Mouse (Mus musculus) small intestine, adult 2 months (tissue): ENCODE results near the gene Zfp719.

Experiments used
- CTCF ChIP-seq: fragments of 200-500 bp; IDR thresholded peaks from 2 replicates; pipeline ENCODE4 v1.5.1; 2012; ENCODE audit warnings: low read depth, mild to moderate bottlenecking, control low read depth, inconsistent platforms, low read length, moderate library complexity, mixed read lengths; ENCODE audit not compliant: insufficient replicate concordance, insufficient read length; ENCODE audit errors: extremely low read depth
- POLR2A ChIP-seq: fragments of 200-500 bp; IDR thresholded peaks from 2 replicates; pipeline ENCODE4 v1.6.1; 2012; ENCODE audit warnings: low read depth, mild to moderate bottlenecking, control low read depth, inconsistent platforms, low read length, moderate library complexity

DNA sequence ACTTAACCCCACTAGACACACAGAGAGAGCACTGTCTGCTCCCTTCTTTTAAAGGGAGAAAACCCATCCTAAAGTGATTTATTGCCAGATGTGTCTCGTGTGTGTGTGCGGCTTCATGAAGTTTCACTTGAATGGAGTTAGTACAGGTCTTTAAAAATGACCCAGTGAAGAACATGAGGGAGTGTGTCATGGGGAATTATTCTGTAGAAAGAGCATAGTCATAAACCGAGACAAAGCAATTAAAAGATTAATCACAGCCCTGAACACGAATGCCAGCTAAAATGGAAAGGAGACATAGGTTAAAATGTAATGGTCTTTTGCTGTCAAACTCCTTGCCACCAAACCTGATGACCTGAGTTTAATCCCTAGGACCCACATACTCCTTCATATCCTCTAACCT lies 54.5 kb downstream of the Zfp719 start:
- no peak for TF ChIP-seq CTCF
- TF ChIP-seq POLR2A = no peak
